Mouse (Mus musculus) layer of hippocampus, adult 9-11 months (tissue): ENCODE data around the gene Pon1.

Experiments used
- DNase-seq: peaks from one replicate; pipeline ENCODE4 v3.0.0; 2022

The Pon1 gene

DNA sequence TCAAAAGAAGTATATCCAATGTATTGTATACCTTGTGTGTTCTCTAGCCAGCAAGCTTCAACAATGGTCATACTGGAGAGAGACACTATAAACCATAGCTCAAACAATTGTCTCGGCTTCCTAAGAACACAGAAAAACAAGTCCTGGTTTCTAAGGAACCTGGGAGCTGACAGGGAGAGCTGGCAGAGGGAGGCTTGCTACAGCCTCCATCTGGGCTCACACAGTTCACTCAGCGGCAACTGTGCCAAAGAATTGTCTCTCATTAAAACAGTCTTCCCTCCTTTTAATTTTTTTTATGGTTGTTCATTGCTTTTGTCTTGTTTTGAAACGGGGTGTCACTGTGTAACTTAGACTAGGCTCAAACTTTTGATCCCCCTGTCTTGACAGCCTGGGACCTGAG is 73.5 kb downstream of the Pon1 start:
- no peak for DNase-seq

DNA sequence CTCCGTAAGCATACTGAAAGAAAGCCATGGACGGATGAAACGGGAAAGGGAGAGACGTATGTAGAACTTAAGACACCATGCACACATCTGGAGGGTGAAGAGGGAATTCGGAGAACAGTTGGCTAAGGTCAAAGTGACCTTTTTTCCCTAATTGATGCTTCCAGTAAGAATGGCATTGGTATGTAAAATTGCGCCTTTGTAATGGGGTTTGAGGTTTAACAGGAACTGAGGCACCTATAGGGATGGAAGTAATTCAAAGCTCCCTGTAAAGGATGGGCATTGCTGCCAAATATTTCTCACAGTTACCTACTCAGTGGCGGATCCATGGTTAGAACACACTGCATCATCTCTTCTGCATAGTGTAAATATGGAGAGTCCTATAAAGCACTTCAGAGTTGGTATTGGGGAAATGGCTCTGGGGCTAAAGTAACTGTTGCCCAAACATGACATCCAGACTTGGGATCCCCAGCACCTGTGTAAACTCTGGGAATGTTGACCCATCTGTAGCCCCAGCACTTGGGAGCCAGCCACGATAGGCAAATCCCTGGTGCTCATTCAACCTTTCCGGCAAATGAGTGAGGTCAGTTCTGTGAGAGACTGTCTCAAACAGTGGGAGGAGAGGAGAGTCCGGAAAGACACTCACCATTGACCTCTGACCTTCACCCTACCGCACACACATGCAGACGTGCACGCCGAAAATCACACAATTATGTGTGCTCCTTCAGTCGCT is 74.4 kb downstream of the Pon1 start:
- DNase-seq: no peak
